In genomic region chr13:37424904-37425303, GRCm38 (mm10) we compare ENCODE assay signal across 24 mouse cellular contexts.
DNase-seq lines count a peak whose midpoint lies in the region; ATAC-seq lines count a peak whose summit lies in the region.
"Had no signal": no experiment of that assay in that cellular context is flagged by ENCODE, and none has a peak within 500 bp of the region (broad histone marks: within the 10 kb centered on the region; RNA-seq: fewer than 3 reads in every experiment).

No protein-coding gene starts in this region.

- ATAC-seq in frontal cortex, adult (ENCODE audit: low TSS enrichment) = peak; percentile 87
- ATAC-seq in kidney, embryonic 15.5 days (replicated peaks; ENCODE audit: low FRiP score) = no peak
- ATAC-seq: CD4-positive, CD25-positive, alpha-beta regulatory T cell, adult 4 months; forebrain, embryonic 16.5 days had no signal

- H3K9me3 ChIP-seq in kidney, embryonic 15.5 days (replicated peaks) = 0 out of 2 replicates have a peak, but pooled peaks cover 4% of the 10 kb centered on the region
- H3K9me3 ChIP-seq: embryonic facial prominence, embryonic 13.5 days; forebrain, embryonic 12.5 days; heart, embryonic 15.5 days had no signal

- 0 out of 2 replicates have a peak, but pooled peaks cover 4% of the 10 kb centered on the region for H3K4me1 ChIP-seq in kidney, embryonic 15.5 days
- H3K4me1 ChIP-seq: embryonic facial prominence, embryonic 13.5 days; forebrain, embryonic 12.5 days; heart, embryonic 15.5 days had no signal

- H3K27me3 ChIP-seq in kidney, embryonic 15.5 days = no peaks in the 10 kb centered on the region
- H3K27me3 ChIP-seq: embryonic facial prominence, embryonic 13.5 days; forebrain, embryonic 12.5 days; heart, embryonic 15.5 days; hindbrain, embryonic 13.5 days had no signal

- intact Hi-C loops in left cerebral cortex, postnatal 10 days (cut with DNase I) = no loop called here

- H3K9ac ChIP-seq in kidney, embryonic 15.5 days = no peak overlapping the region
- H3K9ac ChIP-seq: embryonic facial prominence, embryonic 13.5 days; forebrain, embryonic 12.5 days; heart, embryonic 15.5 days; hindbrain, embryonic 13.5 days had no signal

- no peak overlapping the region for H3K4me3 ChIP-seq in kidney, embryonic 15.5 days (replicated peaks)
- H3K4me3 ChIP-seq: embryonic facial prominence, embryonic 13.5 days; forebrain, embryonic 12.5 days; gastrocnemius, adult 2 months; heart, adult 2 months; heart, embryonic 15.5 days; hindbrain, embryonic 13.5 days had no signal

- H3K4me2 ChIP-seq in kidney, embryonic 15.5 days = no peak overlapping the region
- H3K4me2 ChIP-seq: embryonic facial prominence, embryonic 13.5 days; forebrain, embryonic 12.5 days; heart, embryonic 11.5 days; heart, embryonic 15.5 days; hindbrain, embryonic 13.5 days had no signal

- no peak for DNase-seq in frontal cortex, postnatal 14 days (ENCODE audit: low spot score in 2 of 2)
- peak; percentile 16 for DNase-seq in left cerebral cortex, adult 11 months (ENCODE audit: low spot score)
- DNase-seq in left cerebral cortex, postnatal 10 days (ENCODE audit: extremely low spot score in 1 of 2, low spot score in 2 of 2) = no peak
- DNase-seq in right cerebral cortex, adult 2 months (ENCODE audit: low spot score in 2 of 2) = peak; percentile 44 to 46
- no peak for DNase-seq in right cerebral cortex, postnatal 10 days (ENCODE audit: low spot score in 2 of 2)
- peak; percentile 35 for DNase-seq in telencephalon, adult 2 months (ENCODE audit: low read depth, low spot score)
- DNase-seq: adrenal gland, postnatal 14 days; B cell, adult 2 months; cerebellum, adult 18-20 months; cerebellum, adult 9-11 months; cerebellum, postnatal 36 days; gastrocnemius, adult 2 months; gastrocnemius, postnatal 36 days; heart, adult 2 months; heart, postnatal 14 days had no signal

- H3K27ac ChIP-seq in kidney, embryonic 15.5 days = no peak overlapping the region
- H3K27ac ChIP-seq: embryonic facial prominence, embryonic 13.5 days; forebrain, embryonic 12.5 days; gastrocnemius, adult 2 months; heart, adult 2 months; heart, embryonic 15.5 days; hindbrain, embryonic 13.5 days had no signal

- 95% methylated on average over 6 of the region's 6 CpGs for WGBS in kidney, embryonic 15.5 days

- H3K36me3 ChIP-seq in kidney, embryonic 15.5 days = no peaks in the 10 kb centered on the region
- H3K36me3 ChIP-seq: embryonic facial prominence, embryonic 13.5 days; forebrain, embryonic 12.5 days; heart, embryonic 15.5 days; hindbrain, embryonic 13.5 days had no signal

Comparison
In these comparisons a context has a peak if more than half of its experiments do, and no peak if none do; other contexts are left out.
1. DNase-seq: peak in left cerebral cortex, adult 11 months (single experiment), right cerebral cortex, adult 2 months (2 of 2) and telencephalon, adult 2 months (single experiment); none in frontal cortex, postnatal 14 days (0 of 2), left cerebral cortex, postnatal 10 days (0 of 2) and right cerebral cortex, postnatal 10 days (0 of 2).